Mouse (Mus musculus): ENCODE data around the gene Hc.

- TF ChIP-seq CTCF (IDR thresholded peaks at IDR 0.05; ENCODE audit: borderline replicate concordance, extremely low read depth, insufficient read depth, insufficient read length) (no peak), POLR2A (IDR thresholded peaks at IDR 0.05; ENCODE audit: borderline replicate concordance, extremely low read depth, insufficient read depth, insufficient read length, poor library complexity, severe bottlenecking) (no peak)
These were observed 122.7 kb downstream of the Hc start for GRCm38 (mm10) chr2:34938269-34939208.

Measured in brain, embryonic 14.5 days (tissue).